Mouse (Mus musculus): Measurements from ENCODE around the gene Tubb5. TPM values are rescaled to one million over a fixed set of nuclear protein-coding genes. Genes with fewer than 3 reads are reported as not detected.

Tubb5 gene
- polyA plus RNA-seq, 1 experiment from 2014 or later, result 240 TPM

DNA sequence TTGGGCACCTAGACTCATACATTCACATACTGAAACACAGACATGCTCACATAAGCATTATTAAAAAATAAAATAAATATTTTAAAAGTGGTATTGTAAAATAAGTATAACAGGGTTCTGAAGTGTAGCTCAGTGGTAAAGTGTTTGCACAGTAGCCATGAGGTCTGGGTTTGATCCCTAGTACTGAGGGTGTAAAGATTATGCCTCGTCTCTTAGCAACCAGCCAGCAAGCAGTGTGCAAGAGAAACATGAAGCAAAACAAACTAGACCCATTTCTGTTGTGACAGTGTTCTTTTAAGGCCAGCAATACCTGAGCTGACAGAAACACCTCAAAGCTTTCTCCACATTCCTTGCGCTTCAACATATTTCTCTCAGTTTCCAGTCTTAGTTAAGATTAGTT is 37.2 kb downstream of the Tubb5 start:
- H3K4me2 ChIP-seq (replicated peaks; ENCODE audit: low read depth), result no peak overlapping the region
- no peaks in the 10 kb centered on the region for H3K36me3 ChIP-seq (ENCODE audit: control insufficient read depth, insufficient read depth)
- no peak overlapping the region for H3K4me3 ChIP-seq (ENCODE audit: low read depth, low read length)
- WGBS, result 65% methylated on average over 2 of the region's 2 CpGs
- no peaks in the 10 kb centered on the region for H3K9me3 ChIP-seq (ENCODE audit: control insufficient read depth)
- no peaks in the 10 kb centered on the region for H3K27me3 ChIP-seq (replicated peaks; ENCODE audit: control insufficient read depth, insufficient read depth, low read length)
- H3K27ac ChIP-seq (ENCODE audit: low read depth, low read length), result no peak overlapping the region
- no peak for TF ChIP-seq CTCF (IDR thresholded peaks at IDR 0.05; ENCODE audit: low read depth)
- H3K4me1 ChIP-seq (replicated peaks; ENCODE audit: control insufficient read depth, insufficient read depth, low read length), result no peaks in the 10 kb centered on the region
- H3K9ac ChIP-seq (ENCODE audit: low read depth, low read length), result no peak overlapping the region
- ATAC-seq, result no peak

- Histone ChIP-seq H3K4me3 (ENCODE audit: low read depth, low read length) (no peak overlapping the region), H3K4me2 (replicated peaks; ENCODE audit: low read depth) (no peak overlapping the region), H3K27ac (ENCODE audit: low read depth, low read length) (no peak overlapping the region), H3K27me3 (replicated peaks; ENCODE audit: control insufficient read depth, insufficient read depth, low read length) (no peaks in the 10 kb centered on the region), H3K9ac (ENCODE audit: low read depth, low read length) (no peak overlapping the region), H3K4me1 (replicated peaks; ENCODE audit: control insufficient read depth, insufficient read depth, low read length) (no peaks in the 10 kb centered on the region), H3K36me3 (ENCODE audit: control insufficient read depth, insufficient read depth) (no peaks in the 10 kb centered on the region), H3K9me3 (ENCODE audit: control insufficient read depth) (no peaks in the 10 kb centered on the region)
- WGBS, result 81% methylated on average over 5 of the region's 5 CpGs
- no peak for TF ChIP-seq CTCF (IDR thresholded peaks at IDR 0.05; ENCODE audit: low read depth)
- ATAC-seq, result no peak
Measured at GRCm38 (mm10) chr17:35796835-35797234, 41.3 kb downstream of the Tubb5 start.

DNA sequence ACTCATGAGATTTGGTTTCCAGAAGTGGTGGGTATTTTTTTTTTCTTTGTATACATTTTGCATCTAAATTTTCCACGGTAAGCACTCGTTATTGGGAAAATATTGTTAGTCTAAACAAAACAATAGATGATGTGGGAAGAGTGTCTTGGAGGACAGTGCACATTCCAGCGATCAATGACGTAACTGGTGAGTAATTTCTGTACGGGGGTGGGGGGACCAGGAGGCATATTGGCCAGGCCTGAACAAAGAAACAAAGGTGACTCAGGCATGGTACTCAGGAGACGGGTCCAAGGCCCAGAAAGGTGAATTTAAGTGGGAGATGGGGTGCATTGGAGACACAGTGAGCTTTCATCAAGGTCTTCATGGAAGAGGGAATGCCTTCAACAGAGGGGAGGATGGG is 42.5 kb downstream of the Tubb5 start:
- no peaks in the 10 kb centered on the region for H3K27me3 ChIP-seq (replicated peaks; ENCODE audit: control insufficient read depth, insufficient read depth, low read length)
- ATAC-seq, result no peak
- no peak overlapping the region for H3K4me3 ChIP-seq (ENCODE audit: low read depth, low read length)
- no peak overlapping the region for H3K27ac ChIP-seq (ENCODE audit: low read depth, low read length)
- no peaks in the 10 kb centered on the region for H3K9me3 ChIP-seq (ENCODE audit: control insufficient read depth)
- no peaks in the 10 kb centered on the region for H3K4me1 ChIP-seq (replicated peaks; ENCODE audit: control insufficient read depth, insufficient read depth, low read length)
- H3K9ac ChIP-seq (ENCODE audit: low read depth, low read length), result no peak overlapping the region
- no peak for TF ChIP-seq CTCF (IDR thresholded peaks at IDR 0.05; ENCODE audit: low read depth)
- H3K4me2 ChIP-seq (replicated peaks; ENCODE audit: low read depth), result no peak overlapping the region
- H3K36me3 ChIP-seq (ENCODE audit: control insufficient read depth, insufficient read depth), result no peaks in the 10 kb centered on the region
- 72% methylated on average over 6 of the region's 6 CpGs for WGBS

- Histone ChIP-seq H3K9me3 (ENCODE audit: control insufficient read depth) (no peaks in the 10 kb centered on the region), H3K4me1 (replicated peaks; ENCODE audit: control insufficient read depth, insufficient read depth, low read length) (no peaks in the 10 kb centered on the region), H3K36me3 (ENCODE audit: control insufficient read depth, insufficient read depth) (no peaks in the 10 kb centered on the region), H3K27ac (ENCODE audit: low read depth, low read length) (no peak overlapping the region), H3K4me3 (ENCODE audit: low read depth, low read length) (no peak overlapping the region), H3K4me2 (replicated peaks; ENCODE audit: low read depth) (no peak overlapping the region), H3K9ac (ENCODE audit: low read depth, low read length) (no peak overlapping the region), H3K27me3 (replicated peaks; ENCODE audit: control insufficient read depth, insufficient read depth, low read length) (no peaks in the 10 kb centered on the region)
- TF ChIP-seq CTCF (IDR thresholded peaks at IDR 0.05; ENCODE audit: low read depth), result no peak
- 38% methylated on average over 2 of the region's 2 CpGs for WGBS
- no peak for ATAC-seq
Measured at GRCm38 (mm10) chr17:35795099-35795498, 43.0 kb downstream of the Tubb5 start.

DNA sequence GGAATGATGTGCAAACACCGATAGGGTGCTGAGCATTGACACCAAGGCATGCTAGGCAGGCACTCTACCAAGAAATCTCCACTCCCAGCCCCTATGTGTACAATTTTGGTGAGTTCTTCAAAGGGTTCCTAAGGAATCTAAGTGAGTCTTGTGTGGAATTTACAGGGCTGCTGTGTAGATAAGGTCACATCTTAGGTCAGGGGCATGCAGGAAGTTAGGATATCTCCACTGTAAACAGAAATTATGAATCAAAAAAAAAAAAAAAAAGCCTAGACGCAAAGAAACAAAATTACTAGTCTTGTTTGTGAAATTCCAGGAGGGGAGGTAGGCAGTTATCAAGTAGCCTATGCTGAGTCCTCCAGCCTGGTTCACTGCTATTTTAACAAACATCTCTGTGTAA is 45.3 kb downstream of the Tubb5 start:
- Histone ChIP-seq H3K9me3 (ENCODE audit: control insufficient read depth) (no peaks in the 10 kb centered on the region), H3K4me3 (ENCODE audit: low read depth, low read length) (no peak overlapping the region), H3K4me1 (replicated peaks; ENCODE audit: control insufficient read depth, insufficient read depth, low read length) (no peaks in the 10 kb centered on the region), H3K9ac (ENCODE audit: low read depth, low read length) (no peak overlapping the region), H3K27ac (ENCODE audit: low read depth, low read length) (no peak overlapping the region), H3K27me3 (replicated peaks; ENCODE audit: control insufficient read depth, insufficient read depth, low read length) (no peaks in the 10 kb centered on the region), H3K36me3 (ENCODE audit: control insufficient read depth, insufficient read depth) (no peaks in the 10 kb centered on the region), H3K4me2 (replicated peaks; ENCODE audit: low read depth) (no peak overlapping the region)
- 61% methylated on average over 2 of the region's 2 CpGs for WGBS
- no peak for ATAC-seq
- TF ChIP-seq CTCF (IDR thresholded peaks at IDR 0.05; ENCODE audit: low read depth), result no peak

DNA sequence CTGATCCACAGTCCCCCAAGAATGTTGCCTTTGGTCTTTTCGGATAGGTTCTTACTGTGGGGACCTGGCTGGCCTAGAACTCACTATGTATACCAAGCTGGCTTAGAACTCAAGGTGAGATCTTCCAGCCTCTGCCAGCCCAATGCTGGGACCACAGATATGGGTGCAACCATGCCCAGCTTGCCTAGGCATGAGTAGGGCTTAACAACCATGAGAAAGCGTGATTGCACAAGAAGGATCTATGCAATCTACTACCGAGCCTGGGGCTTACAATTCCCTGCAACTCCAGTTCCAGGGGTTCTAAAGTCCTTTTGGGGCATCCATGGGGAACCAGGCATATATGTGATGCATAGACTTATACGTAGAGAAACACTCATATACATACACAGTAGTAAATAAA is 47.2 kb downstream of the Tubb5 start:
- no peak for TF ChIP-seq CTCF (IDR thresholded peaks at IDR 0.05; ENCODE audit: low read depth)
- Histone ChIP-seq H3K9me3 (ENCODE audit: control insufficient read depth) (no peaks in the 10 kb centered on the region), H3K9ac (ENCODE audit: low read depth, low read length) (no peak overlapping the region), H3K4me1 (replicated peaks; ENCODE audit: control insufficient read depth, insufficient read depth, low read length) (no peaks in the 10 kb centered on the region), H3K36me3 (ENCODE audit: control insufficient read depth, insufficient read depth) (no peaks in the 10 kb centered on the region), H3K27ac (ENCODE audit: low read depth, low read length) (no peak overlapping the region), H3K4me3 (ENCODE audit: low read depth, low read length) (no peak overlapping the region), H3K4me2 (replicated peaks; ENCODE audit: low read depth) (no peak overlapping the region), H3K27me3 (replicated peaks; ENCODE audit: control insufficient read depth, insufficient read depth, low read length) (no peaks in the 10 kb centered on the region)
- ATAC-seq, result no peak
- 62% methylated on average over 4 of the region's 4 CpGs for WGBS

DNA sequence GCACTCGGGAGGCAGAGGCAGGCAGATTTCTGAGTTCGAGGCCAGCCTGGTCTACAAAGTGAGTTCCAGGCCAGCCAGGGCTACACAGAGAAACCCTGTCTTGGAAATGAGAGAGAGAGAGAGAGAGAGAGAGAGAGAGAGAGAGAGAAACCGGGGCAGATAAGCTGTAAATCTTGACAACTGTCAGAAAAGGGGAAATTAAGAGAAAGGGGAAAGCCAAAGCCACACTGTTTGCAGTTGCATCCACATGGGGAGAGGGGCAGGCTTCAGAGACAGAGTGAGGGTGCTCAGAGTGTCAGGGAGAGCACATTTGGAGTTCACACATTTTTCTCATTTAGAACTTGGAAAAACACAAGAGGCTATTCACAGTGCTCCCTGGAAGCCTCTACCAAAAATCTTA is 50.1 kb downstream of the Tubb5 start:
- Histone ChIP-seq H3K36me3 (ENCODE audit: control insufficient read depth, insufficient read depth) (no peaks in the 10 kb centered on the region), H3K4me3 (ENCODE audit: low read depth, low read length) (no peak overlapping the region), H3K9ac (ENCODE audit: low read depth, low read length) (no peak overlapping the region), H3K9me3 (ENCODE audit: control insufficient read depth) (no peaks in the 10 kb centered on the region), H3K27me3 (replicated peaks; ENCODE audit: control insufficient read depth, insufficient read depth, low read length) (no peaks in the 10 kb centered on the region), H3K4me2 (replicated peaks; ENCODE audit: low read depth) (no peak overlapping the region), H3K27ac (ENCODE audit: low read depth, low read length) (no peak overlapping the region), H3K4me1 (replicated peaks; ENCODE audit: control insufficient read depth, insufficient read depth, low read length) (no peaks in the 10 kb centered on the region)
- no peak for ATAC-seq
- 69% methylated on average over 3 of the region's 3 CpGs for WGBS
- no peak for TF ChIP-seq CTCF (IDR thresholded peaks at IDR 0.05; ENCODE audit: low read depth)

All from intestine, postnatal 0 days (tissue).